Mouse (Mus musculus) forebrain, embryonic 12.5 days (tissue): ENCODE results near the gene Rplp2. TPM values are rescaled to one million over a fixed set of nuclear protein-coding genes. Genes with fewer than 3 reads are reported as not detected.
A peak's percentile ranks its signal among the peaks of the same experiment; 100 is the strongest.

ENCODE experiments used
- ATAC-seq: fragments of 200-750 bp; cut with Nextera tagmentation; 2 replicates; pipeline ENCODE4 v1.8.0; 2017; ENCODE audit warnings: moderate TSS enrichment; ENCODE audit not compliant: low FRiP score
- H3K27ac ChIP-seq: fragments of 300-500 bp; sonication (generic); 2 replicates; pipeline ENCODE4 v1.5.1; 2016; ENCODE audit warnings: mild to moderate bottlenecking
- H3K27me3 ChIP-seq: fragments of 300-500 bp; sonication (generic); 2 replicates; pipeline ENCODE4 v1.6.1; 2016; ENCODE audit warnings: mild to moderate bottlenecking
- H3K36me3 ChIP-seq: fragments of 300-500 bp; sonication (generic); replicated peaks from 2 replicates; pipeline ENCODE4 v1.6.1; 2016; ENCODE audit warnings: mild to moderate bottlenecking
- H3K4me1 ChIP-seq: fragments of 300-500 bp; sonication (generic); 2 replicates; pipeline ENCODE4 v1.6.1; 2016
- H3K4me2 ChIP-seq: fragments of 300-500 bp; sonication (generic); 2 replicates; pipeline ENCODE4 v1.6.1; 2016; ENCODE audit warnings: mild to moderate bottlenecking, moderate library complexity
- H3K4me3 ChIP-seq: fragments of 300-500 bp; sonication (generic); replicated peaks from 2 replicates; pipeline ENCODE4 v1.5.1; 2016; ENCODE audit warnings: mild to moderate bottlenecking
- H3K9ac ChIP-seq: fragments of 300-500 bp; sonication (generic); 2 replicates; pipeline ENCODE4 v1.6.1; 2016; ENCODE audit warnings: mild to moderate bottlenecking
- H3K9me3 ChIP-seq: fragments of 300-500 bp; sonication (generic); 2 replicates; pipeline ENCODE4 v1.6.1; 2016
- WGBS: fragments of 180-500 bp; shearing (Covaris S2); methylation state at CpG from one replicate; pipeline ENCODE4 v1.1.7; 2016; 5-methylcytosine and 5-hydroxymethylcytosine counted together
- polyA plus RNA-seq: library from polyadenylated mRNA; unstranded; fragments of >200 nt; fragmentation: Nextera tagmentation; extraction: Ambion mirVana; gene quantifications from 2 replicates; pipeline ENCODE4 v1.2.1, GENCODE M21; 2016

Rplp2 gene
- polyA plus RNA-seq, 1 experiment from 2014 or later: 986 TPM

DNA sequence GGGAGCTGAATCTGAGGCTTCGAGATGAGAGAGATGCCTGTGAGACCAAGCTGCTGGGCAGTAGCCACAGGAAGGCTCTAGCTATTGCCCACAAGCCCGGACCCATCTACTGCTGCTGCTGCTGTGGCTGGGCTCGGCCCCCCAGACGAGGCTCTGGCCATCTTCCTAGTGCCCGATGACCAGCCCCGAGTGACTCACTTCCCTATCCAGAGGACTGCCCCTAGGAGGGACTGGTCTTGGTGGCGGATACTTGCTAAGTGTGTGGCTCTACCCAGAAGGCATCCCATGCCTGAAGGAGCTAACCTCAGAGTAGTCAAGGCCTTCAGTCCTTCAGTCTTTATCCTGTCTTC, 18.9 kb downstream of the Rplp2 start:
- ATAC-seq: no peak
- no peaks in the 10 kb centered on the region for H3K9me3 ChIP-seq
- no peak overlapping the region for H3K27ac ChIP-seq
- peaks cover 17% of the 10 kb centered on the region for H3K36me3 ChIP-seq
- peaks cover 59% of the 10 kb centered on the region for H3K27me3 ChIP-seq
- H3K4me1 ChIP-seq: peaks cover 54% of the 10 kb centered on the region
- H3K4me3 ChIP-seq: no peak overlapping the region
- no peak overlapping the region for H3K4me2 ChIP-seq
- 77% methylated on average over 7 of the region's 7 CpGs for WGBS
- no peak overlapping the region for H3K9ac ChIP-seq

DNA sequence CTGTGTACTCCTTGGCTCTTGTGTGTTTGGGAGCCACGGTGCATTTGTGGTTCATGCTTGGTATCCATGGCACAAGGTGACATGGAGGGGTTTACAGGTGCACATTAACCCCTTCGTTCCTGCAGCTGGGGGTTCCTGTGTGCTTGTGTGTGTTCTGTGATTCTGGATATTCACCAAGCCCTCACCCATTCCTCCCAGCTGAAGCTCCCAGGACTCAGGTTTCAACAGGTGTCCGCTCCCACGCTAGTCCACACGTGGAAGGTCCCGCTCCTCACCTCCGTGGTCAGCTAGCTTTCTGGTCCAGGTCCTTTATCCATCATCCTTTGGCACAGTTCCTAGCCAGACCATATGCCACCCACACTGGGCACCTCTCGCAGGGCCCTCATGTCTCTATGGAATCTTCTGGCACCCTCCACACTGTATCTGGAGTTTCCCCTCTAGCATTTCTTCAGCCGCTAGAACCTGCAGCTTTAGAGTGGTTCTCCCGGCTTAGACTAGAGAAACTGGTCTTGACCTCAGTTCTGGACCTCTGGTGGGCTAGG, 19.5 kb downstream of the Rplp2 start:
- ATAC-seq: no peak
- Histone ChIP-seq H3K4me2 (peak overlapping the region; percentile 65), H3K9ac (peak overlapping the region; percentile 71), H3K4me3 (peak overlapping the region; percentile 60), H3K27me3 (peaks cover 53% of the 10 kb centered on the region), H3K36me3 (peaks cover 23% of the 10 kb centered on the region), H3K27ac (no peak overlapping the region), H3K9me3 (no peaks in the 10 kb centered on the region), H3K4me1 (peaks cover 50% of the 10 kb centered on the region)
- 61% methylated on average over 10 of the region's 10 CpGs for WGBS

DNA sequence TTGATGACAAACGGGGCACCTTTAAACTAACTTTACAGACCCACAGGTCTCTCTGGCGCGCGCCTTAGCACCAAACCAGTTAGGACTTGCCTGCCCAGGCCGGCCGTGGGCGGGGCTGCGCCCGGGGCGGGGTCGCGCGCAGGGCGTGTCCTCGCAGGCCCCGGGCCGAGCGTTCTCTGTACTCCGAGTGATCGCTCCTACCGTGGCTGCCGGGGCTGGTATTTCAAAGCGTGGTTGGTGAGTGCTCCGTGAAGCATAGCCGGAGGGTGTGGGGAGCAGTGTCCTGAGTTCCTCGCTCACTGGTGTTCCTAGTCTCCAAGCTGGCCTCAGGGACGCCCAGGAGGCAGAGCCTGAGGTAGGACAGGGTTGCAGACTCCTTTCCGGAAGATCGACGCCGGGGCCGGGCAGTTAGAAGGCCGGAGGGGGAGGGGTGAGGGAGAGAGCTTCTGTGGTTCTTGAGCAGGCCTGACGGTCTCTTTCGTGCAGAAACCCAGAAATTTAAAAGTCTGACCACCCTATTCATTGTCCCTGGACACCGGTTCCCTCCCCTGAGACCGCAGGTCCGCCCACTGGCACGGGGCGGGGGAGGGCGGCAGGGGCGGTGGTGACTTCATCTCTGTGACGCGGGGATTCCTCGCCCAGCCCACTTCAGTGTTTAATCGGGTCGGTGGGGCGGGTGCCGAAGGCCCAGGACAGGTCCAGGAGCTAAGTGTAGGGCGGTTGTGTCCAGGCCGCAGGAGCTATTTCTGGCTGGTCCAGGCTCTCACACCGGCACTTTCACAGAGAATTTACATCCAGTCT, 20.3 kb downstream of the Rplp2 start, which contains the start of gene Cd151:
Gene Cd151, plus strand, starts transcription at position 163 of the 801 bp plus-strand sequence.
- Histone ChIP-seq H3K4me3 (peak within 1 kb of the TSS; percentile 60), H3K9me3 (no peaks in the 10 kb centered on the region), H3K36me3 (peaks cover 29% of the 10 kb centered on the region), H3K27me3 (peaks cover 45% of the 10 kb centered on the region), H3K4me2 (peak within 1 kb of the TSS; percentile 65), H3K4me1 (peaks cover 42% of the 10 kb centered on the region), H3K9ac (peak within 1 kb of the TSS; percentile 71), H3K27ac (peak within 1 kb of the TSS; percentile 84)
- ATAC-seq: peak; percentile 72
- under 1% methylated on average over 52 of the region's 52 CpGs for WGBS

DNA sequence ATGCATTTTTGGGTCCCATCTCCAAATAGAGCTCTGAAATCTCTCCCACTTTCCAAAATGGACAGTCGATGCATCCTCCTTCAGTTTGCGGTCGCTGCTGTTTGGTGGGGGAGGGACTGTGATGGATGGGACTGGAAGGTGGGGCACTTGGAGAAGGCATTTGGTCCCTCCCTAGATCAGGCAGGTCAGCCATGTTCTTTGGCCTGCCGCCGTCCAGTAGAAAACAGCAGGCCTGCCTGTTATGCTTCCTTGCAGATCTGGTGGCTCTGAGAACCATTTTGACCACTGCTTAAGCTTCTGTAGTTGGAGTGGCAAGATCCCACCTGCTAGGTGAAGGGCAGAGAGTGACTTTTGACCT, 21.0 kb downstream of the Rplp2 start:
- 29% methylated on average over 5 of the region's 5 CpGs for WGBS
- peaks cover 38% of the 10 kb centered on the region for H3K27me3 ChIP-seq
- H3K36me3 ChIP-seq: peaks cover 34% of the 10 kb centered on the region
- H3K9ac ChIP-seq: peak overlapping the region; percentile 71
- H3K4me1 ChIP-seq: peaks cover 41% of the 10 kb centered on the region
- H3K27ac ChIP-seq: peak overlapping the region; percentile 84
- peak; percentile 6; the same call in 1 of the 2 replicates for ATAC-seq
- peak overlapping the region; percentile 60 for H3K4me3 ChIP-seq
- peak overlapping the region; percentile 65 for H3K4me2 ChIP-seq
- no peaks in the 10 kb centered on the region for H3K9me3 ChIP-seq

DNA sequence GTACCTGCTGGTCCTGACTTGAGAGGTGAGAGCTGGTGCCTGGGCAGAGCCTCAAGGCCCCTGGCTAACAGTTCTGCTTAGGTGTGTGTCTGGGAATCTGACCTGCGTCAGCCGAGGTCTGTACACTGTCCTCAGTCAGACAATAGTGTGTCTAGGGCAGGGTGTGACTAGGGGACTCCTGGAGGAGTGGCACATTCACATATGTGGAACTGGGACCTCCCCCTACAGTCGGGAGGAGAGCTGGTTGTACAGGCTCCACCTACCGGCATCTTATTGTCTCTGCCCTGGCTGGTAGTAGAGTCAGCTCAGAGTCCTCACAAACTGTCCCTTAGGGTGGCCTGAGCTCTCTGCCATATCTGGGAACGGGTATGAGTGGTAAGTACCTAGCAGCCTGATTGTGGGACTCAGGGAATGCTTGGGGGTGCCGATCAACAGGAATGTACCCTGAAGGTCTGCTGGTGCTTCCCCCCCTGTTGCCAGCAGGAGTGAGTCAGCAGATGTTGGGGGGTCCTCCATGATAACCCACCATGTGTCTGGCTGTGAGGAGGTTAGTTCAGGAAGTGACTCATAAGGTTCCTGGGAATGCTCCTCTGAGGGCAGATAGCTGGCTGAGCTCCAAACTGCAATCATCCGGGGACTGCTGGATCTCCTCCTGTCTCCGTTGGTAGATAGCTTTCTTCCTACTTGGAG, 21.5 kb downstream of the Rplp2 start:
- H3K4me1 ChIP-seq: peaks cover 46% of the 10 kb centered on the region
- peak; percentile 82 for ATAC-seq
- 21% methylated on average over 8 of the region's 8 CpGs for WGBS

DNA sequence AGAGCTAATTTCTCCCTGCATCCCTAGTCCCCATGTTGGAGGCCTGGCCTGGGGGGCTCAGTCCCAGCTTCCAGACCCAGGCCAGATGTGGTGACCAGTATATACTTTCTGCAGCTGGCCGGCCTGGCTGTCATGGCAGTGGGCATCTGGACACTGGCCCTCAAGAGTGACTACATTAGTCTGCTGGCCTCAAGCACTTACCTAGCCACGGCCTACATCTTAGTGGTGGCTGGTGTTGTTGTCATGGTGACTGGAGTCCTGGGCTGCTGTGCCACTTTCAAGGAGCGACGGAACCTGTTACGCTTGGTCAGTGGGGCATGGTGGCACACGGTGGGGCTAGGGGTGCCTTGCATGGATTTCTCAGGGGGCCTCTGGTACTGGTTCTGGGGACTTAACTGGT, 22.2 kb downstream of the Rplp2 start:
- Histone ChIP-seq H3K27me3 (peaks cover 26% of the 10 kb centered on the region), H3K4me2 (peak overlapping the region; percentile 65), H3K27ac (peak overlapping the region; percentile 84), H3K4me3 (peak overlapping the region; percentile 60), H3K36me3 (peaks cover 34% of the 10 kb centered on the region), H3K4me1 (peaks cover 53% of the 10 kb centered on the region), H3K9me3 (no peaks in the 10 kb centered on the region), H3K9ac (peak overlapping the region; percentile 71; the same call in 1 of the 2 replicates)
- WGBS: 79% methylated on average over 6 of the region's 6 CpGs
- ATAC-seq: no peak

More for the DNA sequence above, 21.5 kb downstream of the Rplp2 start:
- Histone ChIP-seq H3K9ac (peak overlapping the region; percentile 71), H3K4me2 (peak overlapping the region; percentile 65), H3K9me3 (no peaks in the 10 kb centered on the region), H3K36me3 (peaks cover 34% of the 10 kb centered on the region), H3K4me3 (peak overlapping the region; percentile 60), H3K27ac (peak overlapping the region; percentile 84), H3K27me3 (peaks cover 33% of the 10 kb centered on the region)

DNA sequence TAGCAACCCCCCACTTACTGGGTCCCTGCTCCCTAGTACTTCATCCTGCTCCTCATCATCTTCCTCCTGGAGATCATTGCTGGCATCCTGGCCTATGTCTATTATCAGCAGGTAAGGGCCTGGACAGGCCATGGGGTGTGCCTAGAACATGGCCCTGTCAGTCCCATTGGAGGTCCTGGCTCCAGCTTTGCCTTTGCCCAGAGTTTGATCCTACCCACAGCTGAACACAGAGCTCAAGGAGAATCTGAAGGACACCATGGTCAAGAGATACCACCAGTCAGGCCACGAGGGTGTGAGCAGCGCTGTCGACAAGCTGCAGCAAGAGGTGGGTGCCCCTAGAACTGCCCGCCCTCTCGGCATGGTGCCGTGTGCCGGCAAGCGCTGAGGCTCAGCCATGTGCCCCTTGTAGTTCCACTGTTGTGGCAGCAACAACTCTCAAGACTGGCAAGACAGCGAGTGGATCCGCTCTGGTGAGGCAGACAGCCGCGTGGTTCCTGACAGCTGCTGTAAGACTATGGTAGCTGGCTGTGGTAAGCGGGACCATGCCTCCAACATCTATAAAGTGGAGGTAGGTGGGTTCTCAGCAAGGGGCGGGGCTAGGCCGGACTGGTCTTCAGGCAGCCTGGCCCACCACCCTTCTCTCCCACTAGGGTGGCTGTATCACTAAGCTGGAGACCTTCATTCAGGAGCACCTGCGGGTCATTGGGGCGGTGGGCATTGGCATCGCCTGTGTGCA, 22.9 kb downstream of the Rplp2 start:
- Histone ChIP-seq H3K4me2 (no peak overlapping the region), H3K9me3 (no peaks in the 10 kb centered on the region), H3K27ac (no peak overlapping the region), H3K36me3 (peaks cover 34% of the 10 kb centered on the region), H3K4me3 (no peak overlapping the region), H3K9ac (no peak overlapping the region), H3K4me1 (peaks cover 49% of the 10 kb centered on the region), H3K27me3 (peaks cover 19% of the 10 kb centered on the region)
- no peak for ATAC-seq
- WGBS: 87% methylated on average over 18 of the region's 18 CpGs

DNA sequence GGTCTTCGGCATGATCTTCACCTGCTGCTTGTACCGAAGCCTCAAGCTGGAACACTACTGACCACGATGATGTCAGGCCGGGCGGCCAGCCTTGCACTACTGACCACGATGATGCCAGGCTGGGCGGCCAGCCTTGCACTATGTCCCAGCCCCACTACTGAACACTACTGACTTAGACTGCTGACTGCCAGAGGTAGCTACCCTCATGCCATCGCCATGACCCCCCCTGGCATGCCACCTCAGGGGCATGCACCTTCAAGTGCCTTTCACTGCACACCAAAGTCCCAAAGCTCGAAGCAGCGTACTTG, 23.4 kb downstream of the Rplp2 start:
- no peak overlapping the region for H3K4me2 ChIP-seq

DNA sequence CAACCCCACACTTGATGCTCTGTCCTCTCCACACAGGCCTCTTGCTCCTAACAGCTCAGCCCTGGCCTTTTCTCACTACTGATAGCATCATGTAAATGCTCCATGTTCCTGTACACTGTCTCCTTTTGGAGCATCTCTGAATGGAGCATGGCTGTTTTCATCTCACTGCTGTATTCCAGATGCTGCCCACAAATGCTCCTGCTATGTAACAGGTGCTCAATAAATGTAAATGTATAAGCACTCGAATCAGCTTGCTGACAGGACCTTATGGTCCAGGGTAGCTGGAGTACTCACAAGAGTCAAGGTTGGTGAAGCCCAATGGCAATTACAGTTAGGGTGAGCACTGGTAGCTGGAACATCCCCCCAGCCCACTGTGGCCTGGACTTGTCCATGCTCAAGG, 24.1 kb downstream of the Rplp2 start:
- Histone ChIP-seq H3K9me3 (no peaks in the 10 kb centered on the region), H3K27ac (no peak overlapping the region), H3K4me1 (peaks cover 54% of the 10 kb centered on the region), H3K9ac (no peak overlapping the region), H3K27me3 (peaks cover 16% of the 10 kb centered on the region), H3K4me3 (no peak overlapping the region), H3K36me3 (peaks cover 34% of the 10 kb centered on the region), H3K4me2 (no peak overlapping the region)
- WGBS: 87% methylated on average over 1 of the region's 1 CpGs
- ATAC-seq: no peak

More for the DNA sequence above, 23.4 kb downstream of the Rplp2 start:
- H3K9me3 ChIP-seq: no peaks in the 10 kb centered on the region
- ATAC-seq: no peak
- H3K36me3 ChIP-seq: peaks cover 34% of the 10 kb centered on the region
- H3K27me3 ChIP-seq: peaks cover 16% of the 10 kb centered on the region
- no peak overlapping the region for H3K9ac ChIP-seq
- peaks cover 48% of the 10 kb centered on the region for H3K4me1 ChIP-seq
- H3K27ac ChIP-seq: no peak overlapping the region
- H3K4me3 ChIP-seq: no peak overlapping the region
- 96% methylated on average over 10 of the region's 10 CpGs for WGBS

DNA sequence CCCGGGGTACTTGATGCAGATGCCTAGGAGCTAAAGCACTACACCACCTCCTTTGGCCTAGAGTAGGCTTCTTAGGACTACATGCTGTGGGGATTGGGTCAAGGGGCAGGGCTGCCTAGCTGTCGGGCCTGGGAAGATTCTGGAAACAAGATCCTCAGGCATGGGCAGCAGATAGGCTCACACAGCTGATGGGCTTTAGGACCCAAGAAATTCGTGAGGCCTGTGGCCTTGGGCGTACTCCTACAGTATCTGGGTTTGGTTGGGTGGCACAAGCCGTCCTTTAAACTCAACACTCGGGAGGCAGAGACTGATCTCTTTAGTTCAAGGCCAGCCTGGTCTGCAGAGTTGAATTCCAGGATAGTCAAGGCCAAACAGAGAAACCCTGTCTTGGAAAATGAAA, 25.1 kb downstream of the Rplp2 start:
- Histone ChIP-seq H3K27ac (no peak overlapping the region), H3K27me3 (peaks cover 18% of the 10 kb centered on the region), H3K4me1 (peaks cover 58% of the 10 kb centered on the region), H3K36me3 (peaks cover 34% of the 10 kb centered on the region), H3K9me3 (no peaks in the 10 kb centered on the region), H3K4me2 (no peak overlapping the region), H3K4me3 (no peak overlapping the region), H3K9ac (no peak overlapping the region)
- no peak for ATAC-seq
- 82% methylated on average over 6 of the region's 6 CpGs for WGBS

DNA sequence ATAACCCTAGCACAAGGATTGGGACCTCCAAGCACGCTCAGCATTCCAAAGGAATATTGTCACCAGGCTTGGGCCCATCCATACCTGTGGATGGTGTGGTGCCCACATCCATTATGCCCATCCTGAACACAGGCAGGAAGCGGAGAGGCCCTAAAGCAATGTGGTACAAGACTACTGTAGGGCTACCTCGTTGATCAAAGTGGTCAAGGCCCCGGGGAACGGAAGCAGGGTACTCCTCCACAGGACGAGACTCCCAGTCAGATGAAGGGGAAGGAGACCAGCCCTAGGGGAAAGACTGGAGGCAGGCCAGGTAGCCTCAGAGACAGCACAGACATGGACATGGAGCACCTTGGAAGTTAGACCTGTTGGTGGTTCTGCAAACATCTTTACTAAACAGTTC, 25.6 kb downstream of the Rplp2 start:
- WGBS: 88% methylated on average over 6 of the region's 6 CpGs
- Histone ChIP-seq H3K36me3 (peaks cover 34% of the 10 kb centered on the region), H3K27ac (no peak overlapping the region), H3K4me2 (no peak overlapping the region), H3K4me1 (peaks cover 54% of the 10 kb centered on the region), H3K9me3 (no peaks in the 10 kb centered on the region), H3K4me3 (no peak overlapping the region), H3K9ac (no peak overlapping the region), H3K27me3 (peaks cover 24% of the 10 kb centered on the region)
- no peak for ATAC-seq

DNA sequence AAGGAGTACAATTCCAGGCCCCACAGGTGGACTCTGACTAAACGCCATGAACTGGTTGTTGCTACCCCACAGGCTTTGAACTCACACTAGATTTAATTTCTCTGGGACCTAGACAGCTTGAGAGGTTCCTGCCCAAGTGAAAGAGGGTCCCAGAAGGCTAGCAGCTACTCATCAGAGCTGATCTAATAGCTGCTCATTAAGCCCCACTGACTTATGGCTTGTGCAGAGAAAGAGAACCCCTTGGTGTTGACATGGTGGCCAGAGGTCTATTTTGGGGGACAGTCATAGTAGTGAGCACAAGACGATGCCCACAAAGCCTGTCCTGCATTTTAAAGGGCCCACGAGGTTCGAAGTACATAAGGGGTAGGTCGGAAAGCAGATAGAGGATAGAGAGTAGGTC, 27.0 kb downstream of the Rplp2 start:
- H3K9me3 ChIP-seq: no peaks in the 10 kb centered on the region
- no peak for ATAC-seq
- WGBS: 10% methylated on average over 5 of the region's 5 CpGs
- peaks cover 40% of the 10 kb centered on the region for H3K4me1 ChIP-seq
- H3K4me3 ChIP-seq: peak overlapping the region; percentile 64
- H3K4me2 ChIP-seq: peak overlapping the region; percentile 91
- H3K27me3 ChIP-seq: peaks cover 31% of the 10 kb centered on the region
- H3K27ac ChIP-seq: no peak overlapping the region
- peaks cover 34% of the 10 kb centered on the region for H3K36me3 ChIP-seq
- H3K9ac ChIP-seq: peak overlapping the region; percentile 78
